Mouse (Mus musculus): Measurements from ENCODE around the gene Gpi1.
"Not testable (repeated sequence)": the region's sequence is repeated elsewhere in the genome, so short reads cannot be mapped to it uniquely, and the experiment has no call there.

The Gpi1 gene

GRCm38 (mm10) chr7:34232785-34233725 is 2.9 kb upstream of the Gpi1 start:
- ATAC-seq (ENCODE audit: insufficient number of reproducible peaks, low FRiP score, low TSS enrichment): no peak

DNA sequence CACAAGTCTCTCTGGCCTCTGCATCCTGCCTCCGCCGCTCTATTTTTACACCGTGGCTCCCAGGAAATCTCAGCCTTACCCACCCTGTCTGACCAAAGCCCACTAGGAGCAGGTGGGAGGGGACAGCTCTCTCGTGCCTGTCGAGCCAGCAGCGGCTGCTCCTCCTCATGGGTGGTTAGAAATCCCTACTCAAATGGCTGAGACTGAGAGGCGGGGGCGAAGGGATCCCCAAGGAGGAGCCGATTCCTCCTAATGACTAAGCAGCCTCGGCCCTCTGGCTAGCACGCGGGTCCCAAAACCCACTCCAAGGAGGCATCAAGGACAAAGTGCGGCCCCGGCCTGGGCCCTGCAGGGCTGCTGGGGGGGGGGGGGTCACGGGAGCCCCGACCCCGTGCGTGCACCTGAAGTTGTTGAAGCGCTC is 435 bp downstream of the Gpi1 start:
- peak; percentile 3; the same call in 1 of the 2 replicates for ATAC-seq (ENCODE audit: insufficient number of reproducible peaks, low FRiP score, low TSS enrichment)

GRCm38 (mm10) chr7:34229153-34229552 is 983 bp downstream of the Gpi1 start:
- ATAC-seq (ENCODE audit: insufficient number of reproducible peaks, low FRiP score, low TSS enrichment): no peak

DNA sequence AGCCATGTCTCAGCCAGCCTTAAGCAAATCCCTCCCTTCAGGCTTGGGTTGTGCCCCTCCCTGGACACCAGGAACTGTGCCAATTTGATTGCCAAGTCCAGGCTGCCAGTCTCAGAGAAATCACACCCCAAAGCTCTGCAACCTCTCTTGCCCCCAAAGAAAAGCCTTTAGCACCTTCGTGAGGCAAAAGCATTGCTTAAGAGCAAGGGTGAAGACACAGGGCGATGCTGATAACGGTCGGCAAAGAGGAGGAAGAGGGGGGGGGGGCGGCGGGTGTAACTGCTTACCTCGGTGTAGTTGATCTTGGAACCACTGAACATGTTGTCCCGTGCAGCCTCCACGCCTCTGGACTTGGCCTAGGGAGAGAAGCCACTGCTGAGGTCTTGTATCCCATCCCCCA is 1.5 kb downstream of the Gpi1 start:
- ATAC-seq (ENCODE audit: insufficient number of reproducible peaks, low FRiP score, low TSS enrichment): no peak

GRCm38 (mm10) chr7:34226846-34227245 is 3.3 kb downstream of the Gpi1 start:
- ATAC-seq (ENCODE audit: insufficient number of reproducible peaks, low FRiP score, low TSS enrichment): no peak

DNA sequence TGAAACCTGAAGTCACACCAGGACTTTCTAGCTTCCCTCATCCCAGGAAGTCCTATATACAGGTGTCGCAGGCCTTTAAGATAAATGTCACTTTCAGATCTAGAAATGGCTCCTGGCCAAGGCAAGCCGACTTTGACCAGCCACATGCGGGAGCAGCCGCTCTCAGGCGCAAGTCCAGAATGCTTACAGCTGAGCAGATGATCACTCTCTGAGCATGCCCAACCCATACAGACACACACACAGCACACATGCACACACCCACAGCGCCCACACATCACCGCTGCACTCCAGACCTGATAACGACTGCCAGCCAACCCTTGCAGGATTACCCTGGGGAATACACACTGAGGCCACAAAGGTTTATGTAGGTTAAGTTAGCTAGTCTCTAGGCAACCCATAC is 4.0 kb downstream of the Gpi1 start:
- no peak for ATAC-seq (ENCODE audit: insufficient number of reproducible peaks, low FRiP score, low TSS enrichment)

DNA sequence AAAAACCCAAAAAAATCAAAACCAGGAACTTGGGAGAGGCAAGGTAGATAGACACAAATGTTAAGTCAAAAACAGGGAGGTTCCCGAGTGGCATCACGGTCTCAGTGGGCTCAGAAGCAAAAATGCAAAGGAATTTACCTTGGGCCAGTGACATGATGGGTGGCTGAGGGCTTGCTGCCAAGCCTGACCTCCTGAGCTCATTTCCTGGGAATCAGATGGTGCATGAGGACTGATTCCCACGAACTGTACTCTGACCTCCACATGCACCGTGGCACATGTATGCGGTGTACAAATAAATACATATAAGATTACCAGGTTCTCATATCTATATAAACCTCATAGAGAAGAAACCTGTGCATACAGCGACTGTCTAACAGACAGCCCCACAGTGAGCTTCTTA is 5.8 kb downstream of the Gpi1 start:
- ATAC-seq (ENCODE audit: insufficient number of reproducible peaks, low FRiP score, low TSS enrichment): no peak

- ATAC-seq (ENCODE audit: insufficient number of reproducible peaks, low FRiP score, low TSS enrichment): no peak
Measured at GRCm38 (mm10) chr7:34222340-34222739, 7.8 kb downstream of the Gpi1 start.

GRCm38 (mm10) chr7:34221594-34222250 is 8.4 kb downstream of the Gpi1 start:
- ATAC-seq (ENCODE audit: insufficient number of reproducible peaks, low FRiP score, low TSS enrichment): no peak

DNA sequence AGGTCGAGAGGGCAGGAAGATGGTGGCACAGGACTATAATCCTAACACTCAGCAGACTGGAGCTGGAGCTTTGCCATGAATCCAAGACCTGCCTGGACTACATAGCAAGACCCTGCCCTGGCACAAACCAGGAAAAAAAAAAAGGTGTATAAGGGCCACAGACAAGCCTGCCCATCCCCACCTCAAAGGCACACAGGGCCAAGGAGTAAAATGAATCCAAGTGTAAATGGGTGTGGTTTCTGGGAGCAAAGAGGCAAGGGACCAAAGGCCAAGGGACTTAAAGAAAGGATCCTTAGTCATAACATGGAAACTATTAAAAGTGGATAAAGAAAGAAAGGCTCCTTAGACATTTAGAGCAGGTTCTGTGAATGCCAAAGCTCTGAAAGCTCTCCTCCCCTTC is 11.6 kb downstream of the Gpi1 start:
- ATAC-seq (ENCODE audit: insufficient number of reproducible peaks, low FRiP score, low TSS enrichment): no peak

DNA sequence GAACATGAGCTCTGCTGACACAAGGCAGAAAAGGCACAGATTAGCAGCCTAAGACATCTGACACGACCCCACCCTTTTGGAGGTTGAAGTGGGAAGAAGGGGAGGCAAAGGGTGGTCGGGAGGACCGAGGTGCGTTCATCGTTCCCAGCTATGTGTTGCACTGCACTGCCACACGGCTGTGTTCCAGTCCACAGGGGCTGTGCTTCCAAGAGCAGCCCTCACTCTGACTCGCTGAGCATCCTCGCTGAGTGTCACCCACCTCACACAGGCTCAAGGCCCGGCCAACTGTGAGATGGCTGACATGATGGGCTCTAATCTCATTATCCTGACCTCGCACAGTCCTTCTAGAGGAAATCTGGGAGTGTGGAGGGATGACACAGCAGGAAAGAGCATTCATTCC is 13.7 kb downstream of the Gpi1 start:
- ATAC-seq (ENCODE audit: insufficient number of reproducible peaks, low FRiP score, low TSS enrichment): no peak

GRCm38 (mm10) chr7:34215481-34215880 is 14.7 kb downstream of the Gpi1 start:
- ATAC-seq (ENCODE audit: insufficient number of reproducible peaks, low FRiP score, low TSS enrichment): no peak

GRCm38 (mm10) chr7:34214644-34215043 is 15.5 kb downstream of the Gpi1 start:
- no peak for ATAC-seq (ENCODE audit: insufficient number of reproducible peaks, low FRiP score, low TSS enrichment)

- no peak for ATAC-seq (ENCODE audit: insufficient number of reproducible peaks, low FRiP score, low TSS enrichment)
Measured at GRCm38 (mm10) chr7:34213281-34213680, 16.9 kb downstream of the Gpi1 start.

GRCm38 (mm10) chr7:34208027-34208745 is 21.9 kb downstream of the Gpi1 start:
- ATAC-seq (ENCODE audit: insufficient number of reproducible peaks, low FRiP score, low TSS enrichment): no peak

- no peak for ATAC-seq (ENCODE audit: insufficient number of reproducible peaks, low FRiP score, low TSS enrichment)
Measured at GRCm38 (mm10) chr7:34206331-34206730, 23.8 kb downstream of the Gpi1 start.

DNA sequence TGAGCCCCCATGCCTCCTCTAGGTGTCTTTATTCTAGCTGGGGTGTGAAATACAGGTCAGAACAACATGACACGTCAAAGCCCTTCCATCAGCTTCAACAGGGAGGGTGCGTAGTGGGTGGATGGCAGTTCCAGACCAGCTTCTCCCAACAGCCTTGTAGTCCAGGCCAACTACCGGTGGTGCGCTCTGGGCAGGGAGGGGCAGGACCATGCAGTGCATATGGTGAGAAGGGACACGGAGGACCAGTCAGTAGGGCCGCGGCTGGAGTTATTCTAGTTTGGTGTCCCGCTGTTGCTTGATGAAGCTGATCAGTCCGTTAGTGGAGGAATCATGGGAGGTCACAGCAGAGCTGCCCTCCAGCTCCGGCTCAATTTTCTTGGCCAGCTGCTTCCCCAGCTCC is 28.0 kb downstream of the Gpi1 start:
- not testable (repeated sequence) for ATAC-seq (ENCODE audit: insufficient number of reproducible peaks, low FRiP score, low TSS enrichment)

DNA sequence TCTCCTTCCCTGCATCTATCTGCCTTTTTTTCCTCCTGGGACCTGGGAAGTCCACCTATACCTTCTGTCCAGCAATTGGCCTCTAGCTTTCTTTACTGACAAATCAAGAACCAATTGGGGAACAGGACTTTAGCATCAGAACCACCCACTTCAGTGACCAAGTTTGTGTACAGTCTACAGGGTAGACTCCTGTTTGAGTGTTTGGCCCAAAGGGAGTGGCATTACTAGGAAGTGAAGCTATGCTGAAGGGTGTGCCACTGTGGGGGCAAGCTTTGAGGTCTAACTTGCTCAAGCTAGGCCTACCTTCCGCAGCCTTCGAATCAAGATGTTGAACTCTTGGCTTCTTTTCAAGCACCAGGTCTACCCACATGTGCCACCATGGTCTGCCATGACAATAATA is 29.3 kb downstream of the Gpi1 start:
- ATAC-seq (ENCODE audit: insufficient number of reproducible peaks, low FRiP score, low TSS enrichment): no peak

GRCm38 (mm10) chr7:34198346-34198745 is 31.8 kb downstream of the Gpi1 start:
- no peak for ATAC-seq (ENCODE audit: insufficient number of reproducible peaks, low FRiP score, low TSS enrichment)

DNA sequence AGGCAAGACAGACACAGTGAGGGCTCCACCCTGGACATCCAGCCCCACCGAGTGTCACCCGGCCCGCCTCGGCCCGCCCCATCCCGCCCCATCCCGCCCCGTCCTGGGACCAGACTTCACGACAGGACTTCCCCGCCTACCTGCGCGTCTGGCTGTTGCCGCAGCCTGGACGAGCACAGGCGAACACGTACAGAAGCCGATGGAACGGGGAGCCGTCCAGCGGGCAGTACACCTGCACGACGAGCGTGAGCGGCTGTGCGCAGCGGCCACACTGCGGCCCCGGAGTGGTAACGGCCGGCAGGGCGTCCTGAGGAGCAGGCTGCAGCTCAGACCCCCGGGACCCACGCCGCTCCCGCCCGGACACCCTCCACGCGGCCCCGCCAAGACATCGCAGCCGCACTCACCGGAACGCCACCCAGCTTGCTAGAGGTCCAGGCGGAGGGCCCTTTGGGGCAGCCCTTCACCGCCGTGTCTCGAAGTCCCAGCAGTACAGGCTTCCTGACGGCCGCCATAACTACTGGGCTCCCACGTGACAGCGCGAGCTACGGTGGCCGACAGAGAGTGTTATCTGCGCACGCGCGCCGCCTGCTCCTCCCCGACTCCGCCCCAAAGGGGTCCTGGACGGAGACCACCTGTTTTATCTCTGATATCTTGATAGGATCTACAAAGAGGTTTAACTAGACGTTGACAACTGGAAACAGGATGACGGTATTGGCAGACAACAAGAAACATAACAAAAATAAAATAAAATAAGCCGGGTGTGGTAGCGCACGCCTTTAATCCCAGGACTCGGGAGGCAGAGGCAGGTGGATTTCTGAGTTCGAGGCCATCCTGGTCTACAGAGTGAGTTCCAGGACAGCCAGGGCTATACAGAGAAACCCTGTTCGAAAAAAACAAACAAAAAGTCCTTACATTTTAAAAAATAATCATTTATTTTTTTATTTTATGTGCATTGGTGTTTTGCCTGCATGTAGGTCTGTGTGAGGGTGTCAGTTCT is 33.7 kb downstream of the Gpi1 start, which contains the start of gene Pdcd2l:
TSS of gene Pdcd2l (minus strand) at position 530 of the 997 bp plus-strand sequence.
- peak; percentile 87 for ATAC-seq (ENCODE audit: insufficient number of reproducible peaks, low FRiP score, low TSS enrichment)

Measured in cerebellum, adult (tissue).